Mouse (Mus musculus) cortical plate, adult 2 months (tissue): ENCODE results near the gene Adamts7.

Experiments used
- CTCF ChIP-seq: fragments of 200-500 bp; IDR thresholded peaks from 2 replicates; pipeline ENCODE4 v1.5.1; 2011; ENCODE audit warnings: mild to moderate bottlenecking, control low read depth, low read length; ENCODE audit not compliant: insufficient read depth; ENCODE audit errors: extremely low read depth
- POLR2A ChIP-seq: fragments of 200-500 bp; IDR thresholded peaks from 2 replicates; pipeline ENCODE4 v1.6.1; 2011; ENCODE audit warnings: mild to moderate bottlenecking, low read length, control low read depth; ENCODE audit not compliant: insufficient read depth; ENCODE audit errors: extremely low read depth

GRCm38 (mm10) chr9:90164670-90165453 is 2.0 kb downstream of the Adamts7 start:
- TF ChIP-seq CTCF (no peak), POLR2A (no peak)
